Mouse (Mus musculus) heart, postnatal 4 days (tissue): ENCODE measurements around the gene Cfap97. TPM values are rescaled to one million over a fixed set of nuclear protein-coding genes. Genes with fewer than 3 reads are reported as not detected.
A peak's percentile ranks its signal among the peaks of the same experiment; 100 is the strongest.
"Not testable (repeated sequence)": the region's sequence is repeated elsewhere in the genome, so short reads cannot be mapped to it uniquely, and the experiment has no call there.

ENCODE experiments used
- DNase-seq: peaks from one replicate; pipeline ENCODE4 v3.0.0; 2021
- microRNA-seq, 2 experiments: library from miRNA; unstranded; fragments of <30 nt; microRNA quantifications; one replicate each; pipeline ENCODE4 v1.2.0; 2021 to 2022
- total RNA-seq, 2 experiments: library from RNA; stranded (reverse); gene quantifications; 2 replicates each; pipeline ENCODE4 v1.2.3; 2021

The Cfap97 gene
- total RNA-seq, 2 experiments from 2014 or later = 14.1 to 15.2 TPM

- peak; percentile 50 for DNase-seq
Observed at GRCm38 (mm10) chr8:46226622-46227021, 75.1 kb downstream of the Cfap97 start.

DNA sequence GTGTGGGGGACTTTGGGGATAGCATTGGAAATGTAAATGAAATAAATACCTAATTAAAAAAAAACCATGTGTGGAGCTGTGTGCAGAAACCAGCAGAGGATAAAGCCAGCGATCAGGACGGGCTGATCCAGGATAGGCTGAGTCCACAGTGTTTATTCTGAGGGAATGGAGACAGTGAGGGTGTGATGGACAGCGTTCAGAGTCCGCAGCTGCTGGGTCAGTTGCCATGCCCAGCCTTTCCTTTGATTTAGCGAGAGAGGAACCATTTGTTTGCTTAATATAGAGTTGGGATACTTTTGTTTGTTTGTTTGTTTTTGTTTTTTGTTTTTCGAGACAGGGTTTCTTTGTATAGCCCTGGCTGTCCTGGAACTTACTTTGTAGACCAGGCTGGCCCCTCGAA, 80.4 kb downstream of the Cfap97 start:
- DNase-seq = not testable (repeated sequence)

- peak; percentile 38 for DNase-seq
Observed at GRCm38 (mm10) chr8:46232798-46233197, 81.2 kb downstream of the Cfap97 start.

DNA sequence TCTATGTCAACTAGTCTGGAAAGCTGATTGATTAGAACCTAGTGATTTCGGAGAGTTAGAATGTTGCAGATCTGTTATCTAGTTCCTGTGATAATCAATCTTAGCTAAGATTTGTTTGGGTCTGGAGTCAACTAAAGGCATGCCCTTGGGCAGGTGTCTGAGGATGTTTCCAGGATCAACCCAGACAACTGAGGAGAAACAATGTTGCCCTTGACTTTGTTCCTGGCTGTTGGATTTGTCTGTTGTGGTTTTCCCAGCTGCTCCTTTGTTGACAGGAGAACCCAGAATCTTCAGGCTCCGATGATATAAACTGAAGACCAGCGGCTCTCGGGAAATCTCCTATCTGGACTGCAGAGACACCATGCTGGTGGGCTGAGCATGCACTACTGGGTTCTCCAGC, 83.2 kb downstream of the Cfap97 start:
- no peak for DNase-seq

- DNase-seq = peak; percentile 40
Observed at GRCm38 (mm10) chr8:46236441-46237223, 85.1 kb downstream of the Cfap97 start.

GRCm38 (mm10) chr8:46241568-46242374, 90.2 kb downstream of the Cfap97 start:
- peak; percentile 91 for DNase-seq

DNA sequence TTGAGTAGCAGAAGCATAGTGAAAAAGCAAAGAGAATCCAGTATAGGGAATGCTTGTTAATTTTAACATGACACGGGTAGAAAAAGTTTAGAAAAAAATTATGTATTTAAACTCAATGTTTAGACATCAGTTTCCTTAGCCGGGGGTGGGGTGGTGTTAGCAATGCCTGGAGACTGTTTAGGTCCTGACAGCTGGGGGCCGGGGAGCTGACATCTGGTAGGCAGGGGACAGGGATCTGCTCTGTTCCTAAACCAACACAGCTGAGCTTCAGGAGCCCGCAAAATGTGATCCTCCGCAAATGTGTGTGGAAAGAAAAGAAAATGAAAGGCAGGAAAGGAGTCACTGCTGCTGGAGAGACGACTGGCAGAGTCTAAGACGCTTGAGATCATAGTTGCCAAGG, 91.4 kb downstream of the Cfap97 start:
- DNase-seq = no peak

Small RNA genes lying within 50 kb of the gene (microRNA-seq; reads per million reads assigned to microRNA genes)
- 0 reads per million in 2 experiments for gene Gm23812

Other genes starting within 250 kb of the Cfap97 start
- gene Ccdc110, start 217.2 kb upstream of the Cfap97 start, total RNA-seq = not detected
- gene 1700029J07Rik, start 176.5 kb upstream of the Cfap97 start, total RNA-seq = under 1 TPM; 0.83 to 0.86 TPM
- 10 to 100 TPM; 33.4 to 33.5 TPM for gene Ufsp2, start 176.2 kb upstream of the Cfap97 start, total RNA-seq
- under 1 TPM; 0.36 to 0.76 TPM for gene Lrp2bp, start 152.5 kb upstream of the Cfap97 start, total RNA-seq
- gene Ankrd37, start 146.1 kb upstream of the Cfap97 start, total RNA-seq = 10 to 100 TPM; 11.1 to 12.4 TPM
- 10 to 100 TPM; 12.2 to 12.7 TPM for gene Snx25, start 388 bp downstream of the Cfap97 start, total RNA-seq
- 1,000 to 10,000 TPM; 3,101 to 3,310 TPM for gene Slc25a4, start 59.5 kb downstream of the Cfap97 start, total RNA-seq
- gene Helt, start 142.9 kb downstream of the Cfap97 start, total RNA-seq = not detected